In the genomic region with DNA sequence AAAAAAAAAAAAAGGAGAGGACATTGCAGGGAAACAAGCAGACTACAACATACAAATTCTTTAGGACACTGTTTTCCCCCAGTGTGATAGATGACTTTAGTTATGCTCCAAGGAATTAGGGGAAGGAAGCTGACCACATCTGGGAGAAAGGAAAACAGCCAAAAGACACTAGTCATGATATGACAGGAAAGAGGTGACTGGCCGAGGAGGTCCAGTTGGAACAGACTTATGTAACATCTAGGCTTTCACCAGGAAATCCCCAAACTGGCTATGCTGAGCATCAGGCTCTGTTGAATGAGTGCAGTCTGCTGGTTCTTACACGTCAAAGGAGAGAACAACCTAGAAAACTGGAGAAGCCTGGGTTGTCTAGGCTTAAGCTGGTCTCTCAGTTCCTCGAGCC, we compare ENCODE assay signal across 21 mouse cellular contexts.
DNase-seq lines count a peak whose midpoint lies in the region; ATAC-seq and TF ChIP-seq lines count a peak whose summit lies in the region.
"Had no signal": no experiment of that assay in that cellular context is flagged by ENCODE, and none has a peak within 500 bp of the region (broad histone marks: within the 10 kb centered on the region; RNA-seq: fewer than 3 reads in every experiment).

No protein-coding gene starts in this region.

- DNase-seq in heart, adult 8-10 months (ENCODE audit: low spot score): peak; percentile 6
- no peak for DNase-seq in heart, embryonic 10.5 days (ENCODE audit: low spot score)
- peak; percentile 4 to 6 for DNase-seq in lung, adult 18-20 months
- no peak for DNase-seq in lung, adult 2 months
- peak; percentile 39 for DNase-seq in lung, postnatal 10 days
- DNase-seq in midbrain, embryonic 14.5 days: no peak
- no peak for DNase-seq in embryo, embryonic 11 days
- DNase-seq: B cell, adult 2 months; cerebellum, adult 11 months; cerebellum, postnatal 14 days; gastrocnemius, adult 2 months; left cerebral cortex, postnatal 4 days; liver; retina, postnatal 1 day; thymus, adult 2 months had no signal

- H3K4me1 ChIP-seq in heart, embryonic 10.5 days: no peaks in the 10 kb centered on the region
- no peaks in the 10 kb centered on the region for H3K4me1 ChIP-seq in lung, adult 2 months (ENCODE audit: control insufficient read depth, insufficient read depth, low read length)
- 0 out of 2 replicates have a peak, but pooled peaks cover 6% of the 10 kb centered on the region for H3K4me1 ChIP-seq in midbrain, embryonic 14.5 days (ENCODE audit: control insufficient read depth, insufficient read depth, low read length)
- H3K4me1 ChIP-seq: stomach, embryonic 15.5 days had no signal

- no peaks in the 10 kb centered on the region for H3K27me3 ChIP-seq in heart, embryonic 10.5 days (ENCODE audit: insufficient read depth, poor library complexity, severe bottlenecking)
- H3K27me3 ChIP-seq in midbrain, embryonic 14.5 days (ENCODE audit: control insufficient read depth, insufficient read depth, low read length): no peaks in the 10 kb centered on the region
- H3K27me3 ChIP-seq: stomach, embryonic 15.5 days had no signal

- 72% methylated on average over 3 of the region's 3 CpGs for WGBS in heart, embryonic 10.5 days
- 53% methylated on average over 3 of the region's 3 CpGs for WGBS in lung, adult 2 months
- WGBS in midbrain, embryonic 14.5 days: 93% methylated on average over 3 of the region's 3 CpGs

- no peak overlapping the region for H3K27ac ChIP-seq in heart, embryonic 10.5 days
- H3K27ac ChIP-seq in midbrain, embryonic 14.5 days (replicated peaks; ENCODE audit: low read depth, low read length): no peak overlapping the region
- H3K27ac ChIP-seq: gastrocnemius, adult 2 months; hindbrain, embryonic 10.5 days; hindbrain, postnatal 0 days; left cerebral cortex, adult 2 months; macrophage; midbrain, embryonic 10.5 days; stomach, embryonic 15.5 days had no signal

- no peak overlapping the region for H3K4me3 ChIP-seq in heart, embryonic 10.5 days
- H3K4me3 ChIP-seq in lung, adult 2 months (replicated peaks; ENCODE audit: extremely low read depth, low read depth, low read length): no peak overlapping the region
- H3K4me3 ChIP-seq in midbrain, embryonic 14.5 days (replicated peaks; ENCODE audit: low read depth, low read length): no peak overlapping the region
- H3K4me3 ChIP-seq: gastrocnemius, adult 2 months; hindbrain, embryonic 10.5 days; left cerebral cortex, adult 2 months; midbrain, embryonic 10.5 days; stomach, embryonic 15.5 days had no signal

- H3K36me3 ChIP-seq in heart, embryonic 10.5 days: no peaks in the 10 kb centered on the region
- no peaks in the 10 kb centered on the region for H3K36me3 ChIP-seq in midbrain, embryonic 14.5 days (ENCODE audit: control insufficient read depth, insufficient read depth, low read length)
- H3K36me3 ChIP-seq: hindbrain, embryonic 10.5 days; midbrain, embryonic 10.5 days; stomach, embryonic 15.5 days had no signal

- no peak for TF ChIP-seq POLR2A in lung, adult 2 months (IDR thresholded peaks at IDR 0.05; ENCODE audit: borderline replicate concordance, extremely low read depth, low read depth, low read length)

- TF ChIP-seq CTCF in lung, adult 2 months (IDR thresholded peaks at IDR 0.05; ENCODE audit: insufficient read depth, low read length): no peak

- H3K4me2 ChIP-seq in midbrain, embryonic 14.5 days (ENCODE audit: low read length): no peak overlapping the region
- H3K4me2 ChIP-seq: stomach, embryonic 15.5 days had no signal

- no peaks in the 10 kb centered on the region for H3K9me3 ChIP-seq in heart, embryonic 10.5 days
- no peaks in the 10 kb centered on the region for H3K9me3 ChIP-seq in midbrain, embryonic 14.5 days (ENCODE audit: control insufficient read depth, low read length)
- H3K9me3 ChIP-seq: hindbrain, embryonic 10.5 days; midbrain, embryonic 10.5 days; stomach, embryonic 15.5 days had no signal

- no peak for ATAC-seq in midbrain, embryonic 14.5 days (ENCODE audit: low FRiP score, low TSS enrichment)
- ATAC-seq: hindbrain, postnatal 0 days had no signal

- no peak overlapping the region for H3K9ac ChIP-seq in midbrain, embryonic 14.5 days (replicated peaks; ENCODE audit: low read length)
- H3K9ac ChIP-seq: stomach, embryonic 15.5 days had no signal

Comparison
In these comparisons a context has a peak if more than half of its experiments do, and no peak if none do; other contexts are left out.
1. DNase-seq: peak in heart, adult 8-10 months (single experiment), lung, adult 18-20 months (2 of 2) and lung, postnatal 10 days (single experiment); none in heart, embryonic 10.5 days (single experiment), lung, adult 2 months (single experiment), midbrain, embryonic 14.5 days (single experiment) and embryo, embryonic 11 days (single experiment).